Mouse (Mus musculus) C2C12 (cell line): Measurements from ENCODE around the gene Sall4. TPM values are rescaled to one million over a fixed set of nuclear protein-coding genes. Genes with fewer than 3 reads are reported as not detected.

Experiments
- H3K27me3 ChIP-seq: one replicate; pipeline ENCODE4 v1.6.1; 2011; ENCODE audit not compliant: control insufficient read depth, insufficient read depth, insufficient read length
- H3K36me3 ChIP-seq: one replicate; pipeline ENCODE4 v1.6.1; 2011; ENCODE audit not compliant: control insufficient read depth, insufficient read depth
- H3K4me3 ChIP-seq: one replicate; pipeline ENCODE4 v1.5.1; 2011; ENCODE audit warnings: mild to moderate bottlenecking, control low read depth; ENCODE audit not compliant: poor library complexity, insufficient read depth, severe bottlenecking
- H3K79me2 ChIP-seq: one replicate; pipeline ENCODE4 v1.6.1; 2011; ENCODE audit not compliant: control insufficient read depth, insufficient read depth
- H3K79me3 ChIP-seq: one replicate; pipeline ENCODE4 v1.6.1; 2011; ENCODE audit warnings: low read depth, control low read depth
- H3ac ChIP-seq: one replicate; pipeline ENCODE3; 2011; ENCODE audit warnings: low read depth; ENCODE audit not compliant: control insufficient read depth, insufficient read length
- CEBPB ChIP-seq: IDR thresholded peaks from one replicate; pipeline ENCODE4 v1.6.1; 2011; ENCODE audit warnings: low read depth, mild to moderate bottlenecking, control low read depth, moderate library complexity
- CTCF ChIP-seq: IDR thresholded peaks from one replicate; pipeline ENCODE4 v1.5.1; 2011; ENCODE audit not compliant: control insufficient read depth, insufficient read depth, insufficient read length
- FOSL1 ChIP-seq: IDR thresholded peaks from one replicate; pipeline ENCODE4 v1.8.0; 2011; ENCODE audit warnings: mild to moderate bottlenecking, low read length; ENCODE audit not compliant: poor library complexity, insufficient read depth, severe bottlenecking
- MAX ChIP-seq: IDR thresholded peaks from one replicate; pipeline ENCODE4 v1.6.1; 2011; ENCODE audit warnings: mild to moderate bottlenecking, control low read depth
- MYOD1 ChIP-seq: IDR thresholded peaks from one replicate; pipeline ENCODE4 v1.6.1; 2011; ENCODE audit warnings: low read depth; ENCODE audit not compliant: control insufficient read depth, insufficient read length
- MYOG ChIP-seq: IDR thresholded peaks from one replicate; pipeline ENCODE4 v1.6.1; 2011; ENCODE audit not compliant: control insufficient read depth, insufficient read length; ENCODE audit errors: extremely low read depth
- USF1 ChIP-seq: IDR thresholded peaks from one replicate; pipeline ENCODE4 v1.6.1; 2011; ENCODE audit warnings: low read depth, mild to moderate bottlenecking, control low read depth, moderate library complexity
- polyA plus RNA-seq: library from polyadenylated mRNA; unstranded; fragments of >200 nt; fragmentation: generic; extraction: Trizol; gene quantifications from one replicate; pipeline ENCODE4 v1.2.1, GENCODE M21; 2012; ENCODE audit warnings: missing spikeins

The Sall4 gene
- polyA plus RNA-seq, 1 experiment = not detected

GRCm38 (mm10) chr2:168742649-168743048, 25.1 kb downstream of the Sall4 start:
- Histone ChIP-seq H3ac (no peak overlapping the region), H3K79me3 (no peaks in the 10 kb centered on the region), H3K27me3 (peaks cover 4% of the 10 kb centered on the region), H3K4me3 (no peak overlapping the region), H3K79me2 (no peaks in the 10 kb centered on the region), H3K36me3 (no peaks in the 10 kb centered on the region)
- TF ChIP-seq MYOD1 (no peak), USF1 (no peak), FOSL1 (no peak), CEBPB (no peak), MAX (no peak), MYOG (no peak), CTCF (no peak)

DNA sequence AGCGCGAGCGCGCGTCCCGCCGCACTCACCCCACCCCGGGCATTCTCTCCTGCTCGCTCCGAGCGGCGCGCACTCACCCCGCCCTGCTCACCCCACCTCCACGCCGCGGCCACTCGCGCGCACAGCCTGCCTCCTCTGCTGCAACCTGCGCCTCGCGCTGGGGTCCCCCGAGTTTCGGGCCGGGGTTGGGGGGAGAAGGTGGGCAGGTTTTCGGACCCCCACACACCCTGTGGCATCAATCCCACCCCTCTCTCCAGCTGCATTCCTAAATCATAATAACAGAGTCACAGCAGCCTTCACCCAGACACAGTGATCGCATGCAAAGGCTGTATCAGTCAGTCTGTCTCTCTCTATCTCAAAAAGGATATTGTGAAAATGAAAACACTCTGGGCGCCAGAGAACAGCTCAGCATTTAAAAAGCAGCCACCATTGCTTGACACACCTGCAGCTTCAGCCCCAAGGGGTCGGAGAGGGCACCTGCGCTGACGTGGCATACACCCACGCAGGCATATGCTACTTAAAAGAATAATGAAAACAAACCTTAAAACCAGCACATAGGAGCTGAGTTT, 25.6 kb downstream of the Sall4 start, which contains the start of gene Atp9a:
TSS of gene Atp9a (minus strand) at position 351 of the 569 bp plus-strand sequence.
- no peaks in the 10 kb centered on the region for H3K36me3 ChIP-seq
- no peak within 1 kb of the TSS for H3K4me3 ChIP-seq
- H3ac ChIP-seq = no peak within 1 kb of the TSS
- TF ChIP-seq MYOG = no peak
- no peak for TF ChIP-seq FOSL1
- no peak for TF ChIP-seq MYOD1
- no peak for TF ChIP-seq CEBPB
- no peak for TF ChIP-seq MAX
- TF ChIP-seq USF1 = no peak
- no peak for TF ChIP-seq CTCF
- no peaks in the 10 kb centered on the region for H3K79me2 ChIP-seq
- no peaks in the 10 kb centered on the region for H3K79me3 ChIP-seq
- peaks cover 4% of the 10 kb centered on the region for H3K27me3 ChIP-seq

DNA sequence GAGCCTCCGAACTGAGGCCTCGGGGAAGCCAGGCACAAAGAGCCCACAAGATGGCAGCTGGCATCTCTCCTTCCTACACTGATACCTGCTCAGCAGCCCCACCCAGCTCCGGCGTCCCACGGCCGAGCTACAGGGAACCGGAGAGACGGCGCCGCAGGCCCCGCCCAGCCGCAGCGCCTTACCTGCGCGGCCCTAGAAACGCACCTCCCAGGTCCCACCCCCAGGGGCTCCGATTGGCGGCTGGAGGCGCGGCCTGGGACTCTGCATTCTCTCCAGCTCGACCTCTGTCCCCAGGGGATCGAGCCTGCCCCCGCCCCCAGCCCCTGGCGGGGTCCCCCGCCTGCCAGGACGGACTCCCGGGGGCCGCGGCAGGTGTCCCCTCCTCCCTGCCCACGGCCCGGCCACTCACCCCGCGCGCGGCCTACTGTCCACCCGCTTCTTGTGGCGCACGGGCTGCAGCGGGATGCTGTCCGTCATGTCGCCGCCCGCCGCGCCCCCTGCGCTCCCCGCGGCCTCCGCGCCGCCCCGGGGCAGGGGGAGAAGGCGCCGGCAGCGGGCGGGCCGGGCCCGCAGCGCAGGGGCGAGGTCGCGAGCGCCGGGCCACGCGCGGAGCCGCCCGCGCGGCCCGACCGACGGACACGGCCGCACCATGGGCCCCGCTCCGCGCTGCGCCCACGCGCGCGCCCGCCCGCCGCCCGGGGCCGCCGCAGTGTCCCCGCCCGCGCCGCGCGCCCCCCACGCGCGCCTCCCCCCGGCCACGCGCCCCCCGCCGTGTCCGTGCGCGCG, 26.3 kb downstream of the Sall4 start:
- Histone ChIP-seq H3K79me2 (no peaks in the 10 kb centered on the region), H3K36me3 (no peaks in the 10 kb centered on the region)
- TF ChIP-seq MYOD1 = no peak
- no peak for TF ChIP-seq FOSL1
- TF ChIP-seq CEBPB = no peak
- TF ChIP-seq MAX = no peak
- TF ChIP-seq USF1 = no peak
- TF ChIP-seq CTCF = no peak
- TF ChIP-seq MYOG = no peak

DNA sequence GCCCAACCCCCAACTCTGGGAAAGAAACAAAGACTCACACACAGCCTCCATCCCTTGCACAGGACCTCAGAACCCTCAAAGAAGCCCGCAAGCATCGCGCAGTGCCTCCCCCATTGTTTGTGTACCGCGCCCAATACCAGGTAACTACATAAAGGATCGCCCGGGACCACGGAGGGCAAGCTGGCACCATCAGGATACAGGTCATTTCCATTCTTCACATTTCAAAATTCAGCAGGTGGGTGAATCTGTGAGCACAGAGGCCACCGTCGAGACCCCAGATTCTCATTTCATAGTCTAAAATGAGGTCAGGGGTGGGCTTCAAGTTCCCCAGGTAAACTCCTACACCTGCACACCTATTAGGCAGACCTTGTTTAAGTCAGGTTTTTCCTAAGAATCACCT, 27.2 kb downstream of the Sall4 start:
- Histone ChIP-seq H3K79me3 (no peaks in the 10 kb centered on the region), H3K4me3 (no peak overlapping the region), H3K79me2 (no peaks in the 10 kb centered on the region), H3ac (no peak overlapping the region), H3K36me3 (no peaks in the 10 kb centered on the region), H3K27me3 (peaks cover 4% of the 10 kb centered on the region)
- TF ChIP-seq CTCF = no peak
- no peak for TF ChIP-seq USF1
- TF ChIP-seq MYOD1 = no peak
- no peak for TF ChIP-seq FOSL1
- TF ChIP-seq MYOG = no peak

More for the DNA sequence above, 26.3 kb downstream of the Sall4 start:
- Histone ChIP-seq H3K27me3 (peaks cover 4% of the 10 kb centered on the region), H3ac (no peak overlapping the region), H3K4me3 (no peak overlapping the region), H3K79me3 (no peaks in the 10 kb centered on the region)

DNA sequence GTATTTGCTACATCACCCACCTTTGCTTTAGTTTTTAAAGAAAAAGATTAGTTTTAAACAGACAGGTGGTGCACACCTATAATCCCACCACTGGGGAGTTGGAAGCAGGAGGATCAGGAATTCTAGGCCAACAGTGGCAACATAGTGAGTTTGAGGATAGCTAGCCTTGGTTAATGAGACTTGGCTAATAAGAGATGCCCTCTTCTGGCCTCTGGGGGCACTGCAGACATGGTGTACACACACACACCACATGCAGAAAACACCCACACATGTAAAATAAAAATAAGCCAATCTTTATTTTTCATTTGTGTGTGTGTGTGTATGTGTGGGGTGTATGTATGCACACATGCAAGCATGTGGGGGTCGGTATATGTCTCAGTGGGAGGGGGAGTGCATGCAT, 28.9 kb downstream of the Sall4 start:
- H3K36me3 ChIP-seq = no peaks in the 10 kb centered on the region
- H3ac ChIP-seq = no peak overlapping the region
- no peaks in the 10 kb centered on the region for H3K79me3 ChIP-seq
- H3K4me3 ChIP-seq = no peak overlapping the region
- no peak for TF ChIP-seq MYOG
- no peak for TF ChIP-seq CTCF
- no peak for TF ChIP-seq MYOD1
- no peak for TF ChIP-seq MAX
- no peak for TF ChIP-seq FOSL1
- no peak for TF ChIP-seq CEBPB
- TF ChIP-seq USF1 = no peak
- no peaks in the 10 kb centered on the region for H3K79me2 ChIP-seq
- H3K27me3 ChIP-seq = no peaks in the 10 kb centered on the region

- Histone ChIP-seq H3K27me3 (no peaks in the 10 kb centered on the region), H3K36me3 (no peaks in the 10 kb centered on the region), H3K4me3 (no peak overlapping the region), H3ac (no peak overlapping the region), H3K79me2 (no peaks in the 10 kb centered on the region), H3K79me3 (no peaks in the 10 kb centered on the region)
- no peak for TF ChIP-seq FOSL1
- TF ChIP-seq CEBPB = no peak
- TF ChIP-seq CTCF = no peak
- TF ChIP-seq MYOD1 = no peak
- no peak for TF ChIP-seq USF1
- no peak for TF ChIP-seq MYOG
- no peak for TF ChIP-seq MAX
Measured at GRCm38 (mm10) chr2:168737878-168738277, 29.9 kb downstream of the Sall4 start.
